Mouse (Mus musculus) ES-E14 (cell line): ENCODE data around the gene Olfr48.

ENCODE experiments used
- CHD2 ChIP-seq: IDR thresholded peaks from 2 replicates; pipeline ENCODE4 v1.6.1; 2014; ENCODE audit warnings: mild to moderate bottlenecking, low read depth, low read length, inconsistent platforms
- MAFK ChIP-seq: IDR thresholded peaks from 2 replicates; pipeline ENCODE4 v1.6.1; 2014; ENCODE audit warnings: mild to moderate bottlenecking, low read depth, low read length, inconsistent platforms; ENCODE audit not compliant: insufficient read depth
- ZNF384 ChIP-seq: IDR thresholded peaks from 2 replicates; pipeline ENCODE4 v1.6.1; 2012; ENCODE audit warnings: low read depth, low read length, inconsistent platforms

DNA sequence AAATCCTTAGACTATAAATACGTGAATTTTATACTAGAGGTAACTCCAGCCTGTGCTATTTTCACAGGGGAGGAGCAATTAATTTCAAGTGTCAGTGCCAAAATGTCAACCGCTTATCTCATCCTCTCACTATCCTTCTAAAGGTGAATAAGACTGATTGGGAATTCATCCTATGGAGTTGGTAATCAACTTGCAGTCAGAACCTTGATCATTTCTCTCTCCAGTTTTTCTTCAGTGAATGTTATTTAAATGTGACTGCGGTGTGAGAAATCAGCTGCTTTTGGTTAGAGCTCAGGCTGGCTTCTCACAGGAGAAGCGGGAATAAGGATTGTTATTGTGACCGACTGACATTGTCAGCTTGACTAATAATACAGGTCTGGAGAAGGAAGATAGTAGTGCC lies at the start of gene Olfr48:
- TF ChIP-seq MAFK (no peak), CHD2 (no peak), ZNF384 (no peak)
